Mouse (Mus musculus) neural tube, embryonic 13.5 days (tissue): ENCODE data around the gene Slc24a1. TPM values are rescaled to one million over a fixed set of nuclear protein-coding genes. Genes with fewer than 3 reads are reported as not detected.
"Not testable (repeated sequence)": the region's sequence is repeated elsewhere in the genome, so short reads cannot be mapped to it uniquely, and the experiment has no call there.

Source experiments
- ATAC-seq: fragments of 200-750 bp; cut with Nextera tagmentation; 2 replicates; pipeline ENCODE4 v1.8.0; 2017; ENCODE audit warnings: low read depth, mild to moderate bottlenecking, moderate TSS enrichment, moderate library complexity
- H3K27ac ChIP-seq: fragments of 300-500 bp; sonication (generic); replicated peaks from 2 replicates; pipeline ENCODE4 v1.5.1; 2015; ENCODE audit warnings: moderate library complexity, mild to moderate bottlenecking, inconsistent platforms
- H3K27me3 ChIP-seq: fragments of 300-500 bp; sonication (generic); 2 replicates; pipeline ENCODE4 v1.6.1; 2015; ENCODE audit warnings: mild to moderate bottlenecking, inconsistent platforms
- H3K36me3 ChIP-seq: fragments of 300-500 bp; sonication (generic); 2 replicates; pipeline ENCODE4 v1.6.1; 2015; ENCODE audit warnings: mild to moderate bottlenecking, inconsistent platforms
- H3K4me1 ChIP-seq: fragments of 300-500 bp; sonication (generic); replicated peaks from 2 replicates; pipeline ENCODE4 v1.6.1; 2015; ENCODE audit warnings: inconsistent platforms
- H3K4me2 ChIP-seq: fragments of 300-500 bp; sonication (generic); 2 replicates; pipeline ENCODE4 v1.6.1; 2015; ENCODE audit warnings: inconsistent platforms, mild to moderate bottlenecking, moderate library complexity
- H3K4me3 ChIP-seq: fragments of 300-500 bp; sonication (generic); 2 replicates; pipeline ENCODE4 v1.5.1; 2015; ENCODE audit warnings: mild to moderate bottlenecking, inconsistent platforms
- H3K9ac ChIP-seq: fragments of 300-500 bp; sonication (generic); 2 replicates; pipeline ENCODE4 v1.6.1; 2015; ENCODE audit warnings: moderate library complexity, mild to moderate bottlenecking, inconsistent platforms
- H3K9me3 ChIP-seq: fragments of 300-500 bp; sonication (generic); 2 replicates; pipeline ENCODE4 v1.6.1; 2016; ENCODE audit warnings: inconsistent platforms
- WGBS: fragments of 180-500 bp; shearing (Covaris S2); methylation state at CpG from one replicate; pipeline ENCODE4 v1.1.7; 2015; 5-methylcytosine and 5-hydroxymethylcytosine counted together
- polyA plus RNA-seq: library from polyadenylated mRNA; unstranded; fragments of >200 nt; fragmentation: Nextera tagmentation; extraction: Ambion mirVana; gene quantifications from 2 replicates; pipeline ENCODE4 v1.2.1, GENCODE M21; 2015

The Slc24a1 gene
- 0.04 and 0.10 TPM in 2 replicates for polyA plus RNA-seq

DNA sequence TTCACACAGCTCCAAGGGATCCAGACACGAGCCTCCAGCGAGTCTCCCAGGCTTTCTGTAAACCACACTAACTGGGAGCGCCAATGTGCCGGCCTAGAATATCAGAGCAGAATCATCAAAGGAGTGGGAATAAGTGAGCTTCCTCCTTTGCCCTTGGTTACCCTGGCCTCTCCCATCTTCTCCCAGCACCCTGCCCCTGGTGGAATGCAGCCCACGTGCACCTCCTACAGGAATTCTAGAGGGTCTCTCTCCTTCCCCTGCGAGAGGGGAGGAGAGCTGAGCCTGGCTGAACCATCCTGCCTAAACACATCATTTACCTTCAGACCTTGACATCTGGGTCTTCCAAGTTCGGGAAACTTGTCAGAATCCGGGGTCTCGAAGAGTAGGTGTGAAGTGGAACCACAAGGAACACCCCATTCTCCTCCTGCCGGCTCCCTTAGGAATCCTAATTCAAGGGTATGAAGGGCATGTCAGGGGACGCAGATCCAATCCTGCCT lies at the start of gene Slc24a1:
Gene Slc24a1, minus strand, starts transcription at position 447 of the 497 bp plus-strand sequence.
- H3K36me3 ChIP-seq = no peaks in the 10 kb centered on the region
- H3K27ac ChIP-seq = no peak within 1 kb of the TSS
- no peak within 1 kb of the TSS for H3K4me3 ChIP-seq
- WGBS = 46% methylated on average over 11 of the region's 11 CpGs
- peaks cover 20% of the 10 kb centered on the region for H3K27me3 ChIP-seq
- H3K9ac ChIP-seq = no peak within 1 kb of the TSS
- H3K9me3 ChIP-seq = no peaks in the 10 kb centered on the region
- ATAC-seq = no peak
- no peak within 1 kb of the TSS for H3K4me2 ChIP-seq
- H3K4me1 ChIP-seq = no peaks in the 10 kb centered on the region

DNA sequence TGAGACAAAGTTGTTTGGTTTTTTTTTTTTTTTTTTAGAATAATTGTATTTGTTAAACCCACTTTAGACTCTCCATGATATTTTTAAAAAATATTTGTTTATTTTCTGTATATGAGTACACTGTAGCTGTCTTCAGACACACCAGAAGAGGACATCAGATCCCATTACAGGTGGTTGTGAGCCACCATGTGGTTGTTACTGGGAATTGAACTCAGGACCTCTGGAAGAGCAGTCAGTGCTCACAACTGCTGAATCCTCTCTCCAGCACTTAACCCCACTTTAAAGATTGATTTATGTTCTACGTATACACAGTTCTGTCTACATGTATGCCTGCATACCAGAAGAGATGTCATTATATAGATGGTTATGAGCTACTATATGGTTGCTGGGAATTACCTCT lies 44.1 kb upstream of the Slc24a1 start:
- not testable (repeated sequence) for H3K27ac ChIP-seq, H3K27me3 ChIP-seq, ATAC-seq, H3K9me3 ChIP-seq, H3K4me3 ChIP-seq, H3K4me2 ChIP-seq, H3K4me1 ChIP-seq, H3K9ac ChIP-seq
- H3K36me3 ChIP-seq = peaks cover 89% of the 10 kb centered on the region
- 77% methylated on average over 1 of the region's 1 CpGs for WGBS

DNA sequence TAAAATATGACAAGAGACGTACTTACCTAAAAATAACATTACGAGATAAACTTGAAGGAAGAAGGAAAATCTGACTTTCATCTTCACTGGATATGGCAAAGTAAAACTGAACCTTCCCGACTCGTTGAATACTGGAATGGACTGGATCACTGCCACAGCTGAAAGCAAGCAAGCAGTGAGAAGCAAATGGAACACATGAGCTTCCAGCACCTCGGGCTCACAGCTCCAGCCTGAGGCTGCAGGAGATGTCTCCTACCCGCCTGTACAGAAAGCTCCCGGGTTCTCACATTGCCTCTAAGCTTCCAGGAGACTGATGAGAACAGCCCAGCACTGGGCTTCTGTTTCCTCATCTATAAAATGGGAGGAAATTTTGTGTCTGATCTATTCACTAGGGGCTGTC lies 38.9 kb upstream of the Slc24a1 start:
- Histone ChIP-seq H3K9ac (no peak overlapping the region), H3K4me3 (no peak overlapping the region), H3K36me3 (peaks cover 90% of the 10 kb centered on the region), H3K27me3 (no peaks in the 10 kb centered on the region), H3K9me3 (no peaks in the 10 kb centered on the region), H3K27ac (no peak overlapping the region), H3K4me2 (no peak overlapping the region), H3K4me1 (no peaks in the 10 kb centered on the region)
- ATAC-seq = no peak
- WGBS = 90% methylated on average over 7 of the region's 7 CpGs

DNA sequence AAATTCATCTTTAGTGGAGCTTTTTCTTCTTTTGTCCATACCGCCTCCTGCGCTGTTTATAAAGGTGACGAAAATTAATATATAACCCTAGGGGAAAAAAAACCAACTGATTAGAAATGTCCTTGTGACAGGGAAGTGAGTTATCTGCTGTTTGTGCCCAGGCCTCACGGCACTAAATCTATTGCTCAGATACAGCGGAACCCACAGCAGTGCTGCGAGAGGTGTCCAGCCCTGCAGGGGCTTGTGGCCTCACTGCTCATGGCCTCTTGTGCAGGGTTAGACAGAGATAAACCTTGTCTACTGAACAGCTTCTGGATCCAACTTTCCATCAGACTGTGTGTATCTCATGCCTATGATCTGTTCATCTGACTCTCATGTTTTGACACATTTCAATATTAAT lies 37.0 kb upstream of the Slc24a1 start:
- Histone ChIP-seq H3K27ac (no peak overlapping the region), H3K4me2 (no peak overlapping the region), H3K36me3 (peaks cover 92% of the 10 kb centered on the region), H3K4me3 (no peak overlapping the region), H3K9ac (no peak overlapping the region), H3K27me3 (no peaks in the 10 kb centered on the region), H3K9me3 (no peaks in the 10 kb centered on the region), H3K4me1 (no peaks in the 10 kb centered on the region)
- no peak for ATAC-seq
- 90% methylated on average over 6 of the region's 6 CpGs for WGBS

DNA sequence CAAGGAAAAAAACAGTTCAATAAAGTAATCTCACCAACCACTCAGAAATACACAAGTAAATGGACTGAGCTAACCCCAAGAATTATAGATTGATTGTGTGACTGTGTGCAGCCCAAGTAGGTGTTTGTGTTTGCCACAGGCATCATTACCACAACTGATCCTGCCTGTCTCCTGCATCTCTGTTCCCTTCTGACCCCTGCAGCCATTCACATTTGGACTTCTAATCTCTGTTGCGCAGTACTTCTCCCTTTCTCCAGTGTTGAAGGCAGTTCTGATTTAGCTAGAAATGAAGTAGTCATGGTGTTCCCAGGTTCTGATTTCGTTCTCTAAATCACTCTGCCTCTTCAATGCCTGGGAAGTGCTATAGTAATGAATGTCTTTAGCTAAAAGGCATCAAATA lies 36.2 kb upstream of the Slc24a1 start:
- Histone ChIP-seq H3K9ac (no peak overlapping the region), H3K36me3 (peaks cover 91% of the 10 kb centered on the region), H3K9me3 (no peaks in the 10 kb centered on the region), H3K4me2 (no peak overlapping the region), H3K4me1 (no peaks in the 10 kb centered on the region), H3K27me3 (no peaks in the 10 kb centered on the region), H3K4me3 (no peak overlapping the region), H3K27ac (no peak overlapping the region)
- 95% methylated on average over 2 of the region's 2 CpGs for WGBS
- ATAC-seq = no peak

DNA sequence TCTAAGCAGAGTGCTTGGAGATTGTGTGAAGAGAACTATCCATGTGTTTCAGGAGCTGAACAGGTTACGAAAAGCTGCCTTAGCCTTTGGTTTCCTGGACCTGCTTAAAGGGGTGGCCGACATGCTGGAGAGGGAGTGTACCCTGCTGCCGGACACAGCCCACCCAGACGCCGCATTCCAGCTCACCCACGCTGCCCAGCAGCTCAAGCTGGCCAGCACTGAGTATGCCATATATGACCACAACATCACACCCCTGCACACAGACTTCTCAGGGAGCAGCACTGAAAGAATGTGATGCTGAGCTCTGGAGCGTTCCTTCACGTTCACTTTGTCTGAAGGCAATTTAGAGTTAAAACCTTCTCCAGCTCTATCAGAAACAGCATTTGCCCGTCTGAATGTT lies 34.4 kb upstream of the Slc24a1 start:
- Histone ChIP-seq H3K27ac (no peak overlapping the region), H3K27me3 (no peaks in the 10 kb centered on the region), H3K4me1 (no peaks in the 10 kb centered on the region), H3K9ac (no peak overlapping the region), H3K4me3 (no peak overlapping the region), H3K4me2 (no peak overlapping the region), H3K9me3 (no peaks in the 10 kb centered on the region), H3K36me3 (peaks cover 92% of the 10 kb centered on the region)
- no peak for ATAC-seq
- 95% methylated on average over 9 of the region's 9 CpGs for WGBS

DNA sequence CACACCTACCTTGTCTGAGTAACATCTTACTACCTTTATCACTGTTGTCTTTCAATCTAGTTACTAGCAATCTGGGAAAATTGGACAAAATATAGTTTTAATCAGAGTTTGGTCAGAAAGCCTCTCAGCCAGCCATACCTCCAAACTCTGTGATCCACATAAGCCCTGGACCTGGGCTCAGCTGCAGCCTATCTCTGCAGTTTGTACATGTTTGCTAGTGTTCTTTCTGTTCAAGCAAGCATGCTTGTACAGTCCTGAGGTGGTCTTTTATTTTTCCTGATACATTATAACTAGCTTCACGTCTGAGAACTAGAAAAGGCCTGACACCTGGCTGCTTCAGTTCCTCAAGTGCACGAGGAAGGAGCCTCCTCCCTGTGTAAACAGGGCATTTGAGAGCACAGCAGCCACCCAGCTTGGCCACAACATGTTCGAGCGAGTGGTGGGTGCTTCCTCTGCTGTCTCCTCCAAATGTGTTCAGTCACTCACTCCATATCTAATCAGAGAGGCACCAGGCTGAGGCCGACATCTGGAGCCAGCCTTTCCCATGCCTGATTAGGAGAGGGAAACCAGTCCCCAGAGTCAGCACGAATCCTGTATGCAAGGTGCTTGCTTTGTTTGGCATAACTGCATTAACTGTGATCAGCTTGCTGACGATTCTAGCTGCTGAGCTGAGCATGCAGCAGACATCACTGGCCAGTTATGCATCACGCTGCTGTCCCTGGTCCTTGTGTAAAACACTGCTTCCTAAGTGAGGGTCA lies 33.8 kb upstream of the Slc24a1 start:
- H3K4me3 ChIP-seq = no peak overlapping the region
- no peak overlapping the region for H3K27ac ChIP-seq
- H3K36me3 ChIP-seq = peaks cover 92% of the 10 kb centered on the region
- no peaks in the 10 kb centered on the region for H3K27me3 ChIP-seq
- ATAC-seq = no peak
- H3K9ac ChIP-seq = no peak overlapping the region
- 83% methylated on average over 8 of the region's 8 CpGs for WGBS
- no peaks in the 10 kb centered on the region for H3K4me1 ChIP-seq
- no peak overlapping the region for H3K4me2 ChIP-seq
- no peaks in the 10 kb centered on the region for H3K9me3 ChIP-seq

DNA sequence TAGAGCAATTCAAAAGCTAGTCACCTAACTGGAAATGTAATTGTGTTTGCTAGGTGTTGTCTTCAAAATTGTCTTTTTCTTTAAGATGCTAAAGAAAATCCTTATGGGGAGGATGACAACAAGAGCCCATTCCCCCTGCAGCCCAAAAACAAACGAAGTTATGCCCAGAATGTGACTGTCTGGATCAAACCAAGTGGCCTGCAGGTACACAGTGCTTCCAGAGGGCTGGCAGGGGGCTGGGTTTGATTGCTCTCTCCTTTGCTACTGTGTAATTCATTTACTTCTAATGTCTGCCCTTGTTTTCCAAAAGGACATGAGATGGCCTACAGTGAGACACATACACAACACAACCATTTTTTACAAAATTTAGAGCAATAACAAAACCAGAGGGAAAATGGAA lies 30.5 kb upstream of the Slc24a1 start:
- Histone ChIP-seq H3K27me3 (no peaks in the 10 kb centered on the region), H3K9me3 (no peaks in the 10 kb centered on the region), H3K4me3 (no peak overlapping the region), H3K4me1 (no peaks in the 10 kb centered on the region), H3K9ac (no peak overlapping the region), H3K4me2 (no peak overlapping the region), H3K36me3 (peaks cover 94% of the 10 kb centered on the region), H3K27ac (no peak overlapping the region)
- no peak for ATAC-seq
- WGBS = 71% methylated on average over 1 of the region's 1 CpGs

DNA sequence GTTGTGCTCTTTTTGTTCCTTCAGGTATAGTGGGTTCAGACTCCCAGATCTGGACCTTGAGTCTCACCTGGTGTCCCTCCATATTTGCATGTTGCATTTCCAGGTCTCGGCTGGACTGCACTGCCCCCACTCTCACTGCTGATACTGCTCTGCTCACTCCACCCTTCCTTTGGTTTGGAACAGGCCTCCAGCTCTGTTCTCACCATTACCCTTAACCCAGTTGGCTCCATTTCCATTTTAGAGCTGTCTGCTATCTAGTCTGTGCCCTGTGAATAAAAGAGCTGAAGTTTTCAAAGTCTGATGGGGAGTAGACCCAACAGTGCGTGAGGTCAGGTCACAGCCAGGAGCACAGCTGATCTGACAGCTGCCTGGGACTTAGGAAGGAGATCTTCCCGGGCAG lies 29.1 kb upstream of the Slc24a1 start:
- Histone ChIP-seq H3K4me3 (no peak overlapping the region), H3K27me3 (no peaks in the 10 kb centered on the region), H3K27ac (no peak overlapping the region), H3K4me2 (no peak overlapping the region), H3K9ac (no peak overlapping the region), H3K9me3 (no peaks in the 10 kb centered on the region), H3K36me3 (peaks cover 95% of the 10 kb centered on the region), H3K4me1 (no peaks in the 10 kb centered on the region)
- WGBS = 86% methylated on average over 3 of the region's 3 CpGs
- no peak for ATAC-seq

DNA sequence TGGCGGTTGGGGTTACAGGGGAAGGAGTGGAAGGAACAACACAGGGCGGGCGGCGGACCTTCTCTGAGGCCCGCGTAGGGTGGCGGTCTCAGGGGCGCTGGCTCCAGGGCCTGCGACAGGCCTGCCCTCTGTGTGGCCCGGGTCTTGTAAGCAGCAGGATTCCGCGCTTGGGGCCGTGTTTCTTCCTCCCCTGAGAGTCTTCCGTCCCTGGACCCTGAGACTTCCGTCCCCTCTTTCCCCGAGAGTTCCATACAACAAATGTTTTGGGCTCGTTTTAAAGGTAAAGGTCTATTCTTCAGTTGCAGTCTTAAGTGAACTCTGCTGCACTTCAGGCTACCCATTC lies 9.5 kb upstream of the Slc24a1 start:
- WGBS = 0% methylated on average over 17 of the region's 17 CpGs
- Histone ChIP-seq H3K4me3 (peak overlapping the region; percentile 73), H3K4me1 (peaks cover 23% of the 10 kb centered on the region), H3K4me2 (peak overlapping the region; percentile 74), H3K9ac (peak overlapping the region; percentile 88), H3K27me3 (no peaks in the 10 kb centered on the region), H3K9me3 (no peaks in the 10 kb centered on the region), H3K36me3 (peaks cover 34% of the 10 kb centered on the region), H3K27ac (peak overlapping the region; percentile 87)
- ATAC-seq = peak; percentile 83

DNA sequence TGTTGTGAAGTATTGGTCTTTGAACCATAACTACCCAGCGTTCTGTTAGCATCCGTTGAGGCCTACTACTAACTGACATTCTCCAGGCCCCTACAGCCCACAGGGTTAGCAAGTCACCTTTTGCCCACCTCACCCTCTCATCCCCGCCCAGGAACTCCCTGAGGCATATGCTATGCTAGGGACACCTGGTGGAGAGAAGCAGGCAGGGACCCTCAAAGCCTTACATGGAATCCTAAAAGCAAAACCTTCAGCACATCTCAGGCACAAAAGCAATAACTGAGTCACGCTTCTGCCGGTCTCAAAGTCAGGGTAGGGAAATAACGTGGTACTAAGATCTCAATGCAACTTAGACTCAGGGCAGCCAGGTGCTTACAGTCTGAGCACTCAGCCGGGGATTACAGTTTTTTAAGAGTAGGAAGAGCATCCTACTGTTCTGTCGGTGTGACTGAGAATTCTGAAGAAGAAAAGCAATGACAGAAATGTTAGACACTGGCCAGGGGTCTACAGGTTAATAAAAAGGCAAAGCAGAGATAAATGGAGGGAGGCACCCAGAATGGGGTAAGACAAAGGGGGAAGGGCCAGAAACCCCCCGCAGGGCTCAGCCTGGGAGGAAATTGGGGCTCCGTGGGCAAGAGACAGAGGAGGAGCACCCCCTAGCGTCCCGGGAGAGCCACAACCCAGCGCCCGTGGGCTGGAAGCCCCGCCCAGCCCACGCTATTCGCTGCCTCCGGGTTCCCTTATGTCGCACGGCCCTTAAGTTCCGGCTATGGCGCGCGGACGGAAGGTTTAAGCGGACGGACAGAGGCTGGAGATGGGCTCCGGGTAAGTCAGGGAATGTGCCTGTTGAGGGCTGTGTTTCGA lies 8.9 kb upstream of the Slc24a1 start, which contains the start of gene Ints14:
Gene Ints14, plus strand, starts transcription at position 789 of the 861 bp plus-strand sequence.
- 5% methylated on average over 29 of the region's 29 CpGs for WGBS
- Histone ChIP-seq H3K9me3 (no peaks in the 10 kb centered on the region), H3K9ac (peak within 1 kb of the TSS; percentile 88), H3K36me3 (peaks cover 28% of the 10 kb centered on the region), H3K27me3 (no peaks in the 10 kb centered on the region), H3K4me1 (peaks cover 23% of the 10 kb centered on the region), H3K4me3 (peak within 1 kb of the TSS; percentile 73), H3K27ac (peak within 1 kb of the TSS; percentile 87), H3K4me2 (peak within 1 kb of the TSS; percentile 74)
- ATAC-seq = peak; percentile 98

DNA sequence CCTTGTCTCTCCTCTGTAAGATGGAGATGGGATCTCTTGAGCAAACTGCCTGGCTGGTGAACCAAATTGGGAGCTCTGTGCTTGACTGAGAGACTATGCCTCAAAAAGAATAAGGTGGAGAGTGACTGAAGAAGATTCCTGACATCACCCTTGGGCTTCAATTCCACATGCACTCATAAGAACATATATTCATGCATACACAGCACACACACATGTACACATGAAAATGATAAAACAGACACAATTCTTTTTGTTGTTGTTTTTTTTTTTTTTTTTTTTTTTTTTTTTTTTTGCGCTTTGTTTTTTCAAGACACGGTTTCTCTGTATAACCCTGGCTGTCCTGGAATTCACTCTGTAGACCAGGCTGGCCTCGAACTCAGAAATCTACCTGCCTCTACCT lies 5.9 kb upstream of the Slc24a1 start:
- ATAC-seq = no peak
- no peak overlapping the region for H3K9ac ChIP-seq
- H3K36me3 ChIP-seq = 0 out of 2 replicates have a peak, but pooled peaks cover under 1% of the 10 kb centered on the region
- 85% methylated on average over 3 of the region's 3 CpGs for WGBS
- no peak overlapping the region for H3K4me3 ChIP-seq
- H3K27me3 ChIP-seq = peaks cover 6% of the 10 kb centered on the region; the same call in 1 of the 2 replicates
- H3K4me1 ChIP-seq = peaks cover 19% of the 10 kb centered on the region
- no peak overlapping the region for H3K4me2 ChIP-seq
- H3K9me3 ChIP-seq = no peaks in the 10 kb centered on the region
- H3K27ac ChIP-seq = no peak overlapping the region
